Mouse (Mus musculus) midbrain, embryonic 16.5 days (tissue): Measurements from ENCODE around the gene Kctd19. TPM values are rescaled to one million over a fixed set of nuclear protein-coding genes. Genes with fewer than 3 reads are reported as not detected.
A peak's percentile ranks its signal among the peaks of the same experiment; 100 is the strongest.

ENCODE experiments used
- ATAC-seq: fragments of 200-750 bp; cut with Nextera tagmentation; 2 replicates; pipeline ENCODE4 v1.8.0; 2017; ENCODE audit warnings: moderate TSS enrichment
- H3K27ac ChIP-seq: fragments of 300-500 bp; sonication (generic); 2 replicates; pipeline ENCODE4 v1.5.1; 2014; ENCODE audit warnings: mild to moderate bottlenecking, low read length, mixed read lengths
- H3K27me3 ChIP-seq: fragments of 300-500 bp; sonication (generic); 2 replicates; pipeline ENCODE4 v1.6.1; 2014; ENCODE audit warnings: low read depth, low read length, mixed read lengths; ENCODE audit not compliant: control insufficient read depth, insufficient read depth
- H3K36me3 ChIP-seq: fragments of 300-500 bp; sonication (generic); 2 replicates; pipeline ENCODE4 v1.6.1; 2014; ENCODE audit warnings: mild to moderate bottlenecking, low read length, moderate library complexity, mixed read lengths; ENCODE audit not compliant: control insufficient read depth, insufficient read depth
- H3K4me1 ChIP-seq: fragments of 300-500 bp; sonication (generic); 2 replicates; pipeline ENCODE4 v1.6.1; 2014; ENCODE audit warnings: mild to moderate bottlenecking, low read length, mixed read lengths; ENCODE audit not compliant: control insufficient read depth, insufficient read depth
- H3K4me2 ChIP-seq: fragments of 300-500 bp; sonication (generic); 2 replicates; pipeline ENCODE4 v1.6.1; 2014; ENCODE audit warnings: mild to moderate bottlenecking, low read length, mixed read lengths
- H3K4me3 ChIP-seq: fragments of 300-500 bp; sonication (generic); 2 replicates; pipeline ENCODE4 v1.5.1; 2014; ENCODE audit warnings: low read depth, mild to moderate bottlenecking, low read length, moderate library complexity, mixed read lengths
- H3K9ac ChIP-seq: fragments of 300-500 bp; sonication (generic); 2 replicates; pipeline ENCODE4 v1.6.1; 2014; ENCODE audit warnings: low read depth, low read length, mixed read lengths
- H3K9me3 ChIP-seq: fragments of 300-500 bp; sonication (generic); replicated peaks from 2 replicates; pipeline ENCODE4 v1.6.1; 2014; ENCODE audit warnings: mild to moderate bottlenecking, low read length, mixed read lengths; ENCODE audit not compliant: control insufficient read depth, poor library complexity, severe bottlenecking
- WGBS: fragments of 180-500 bp; shearing (Covaris S2); extraction: QIAGEN DNeasy Blood & Tissue Kit; methylation state at CpG from one replicate; pipeline ENCODE4 v1.1.7; 2014; 5-methylcytosine and 5-hydroxymethylcytosine counted together
- polyA plus RNA-seq: library from polyadenylated mRNA; unstranded; fragments of >200 nt; fragmentation: Nextera tagmentation; extraction: Ambion mirVana; gene quantifications from 2 replicates; pipeline ENCODE4 v1.2.1, GENCODE M21; 2015

The Kctd19 gene
- polyA plus RNA-seq, 1 experiment from 2014 or later = not detected

DNA sequence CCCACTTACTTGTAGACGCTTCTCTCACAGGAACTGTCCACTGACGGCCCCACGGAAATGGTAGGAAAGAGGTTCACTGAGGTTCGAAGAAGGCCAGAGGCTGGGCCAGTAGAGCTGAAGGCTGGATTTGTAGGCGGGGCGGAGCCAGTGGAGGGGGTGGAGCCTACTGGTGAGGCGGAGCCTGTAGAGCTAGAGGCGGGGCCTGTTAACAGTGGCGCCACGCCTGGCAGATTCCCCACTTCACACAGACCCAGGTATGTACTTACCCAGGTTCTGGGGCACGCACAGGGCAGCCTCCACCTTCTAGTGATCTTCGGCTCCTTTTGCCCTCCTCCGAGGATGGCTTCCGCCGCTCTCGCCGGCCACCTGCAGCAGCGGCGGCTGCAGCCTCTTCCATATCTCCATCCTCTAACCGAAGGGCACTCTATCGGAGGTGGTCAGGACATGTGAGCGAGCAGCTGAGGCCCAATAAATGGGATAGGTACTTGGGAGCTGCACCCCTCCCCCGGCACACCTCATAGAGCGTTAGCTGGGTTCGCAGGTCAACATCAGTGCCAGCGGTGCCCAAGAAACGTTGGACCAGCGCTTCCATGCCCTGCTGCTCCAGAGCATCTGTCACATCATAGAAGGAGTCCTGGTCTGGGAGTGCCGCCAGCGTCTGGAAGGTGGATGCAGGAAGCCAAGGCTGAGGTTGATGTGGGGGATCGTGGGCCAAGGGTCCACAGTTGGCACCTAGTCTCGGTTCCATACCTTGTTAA is 76.8 kb downstream of the Kctd19 start:
- peak overlapping the region; percentile 38; the same call in 1 of the 2 replicates for H3K9ac ChIP-seq
- peaks cover 10% of the 10 kb centered on the region for H3K36me3 ChIP-seq
- no peaks in the 10 kb centered on the region for H3K27me3 ChIP-seq
- no peaks in the 10 kb centered on the region for H3K4me1 ChIP-seq
- peak; percentile 31 for ATAC-seq
- peak overlapping the region; percentile 16 for H3K4me3 ChIP-seq
- peak overlapping the region; percentile 34 for H3K4me2 ChIP-seq
- H3K27ac ChIP-seq = no peak overlapping the region
- H3K9me3 ChIP-seq = no peaks in the 10 kb centered on the region
- WGBS = 50% methylated on average over 32 of the region's 32 CpGs

Other genes starting within 250 kb of the Kctd19 start
- gene Cbfb, start 242.8 kb downstream of the Kctd19 start, polyA plus RNA-seq = 19.7 and 22.9 TPM in 2 replicates
- 34.6 and 37.5 TPM in 2 replicates for gene D230025D16Rik, start 188.4 kb downstream of the Kctd19 start, polyA plus RNA-seq
- 5.8 and 8.9 TPM in 2 replicates for gene B3gnt9, start 158.3 kb downstream of the Kctd19 start, polyA plus RNA-seq
- gene Tradd, start 148.9 kb downstream of the Kctd19 start, polyA plus RNA-seq = 12.8 and 14.0 TPM in 2 replicates
- gene Fbxl8, start 148.9 kb downstream of the Kctd19 start, polyA plus RNA-seq = 0.82 and 1.1 TPM in 2 replicates
- gene Hsf4, start 143.7 kb downstream of the Kctd19 start, polyA plus RNA-seq = 0.35 and 0.40 TPM in 2 replicates
- gene Nol3, start 137.4 kb downstream of the Kctd19 start, polyA plus RNA-seq = 4.5 and 4.7 TPM in 2 replicates
- gene 4931428F04Rik, start 123.6 kb downstream of the Kctd19 start, polyA plus RNA-seq = 168 and 175 TPM in 2 replicates
- gene Exoc3l, start 117.4 kb downstream of the Kctd19 start, polyA plus RNA-seq = 10.5 and 12.0 TPM in 2 replicates
- 40.1 and 41.6 TPM in 2 replicates for gene E2f4, start 115.8 kb downstream of the Kctd19 start, polyA plus RNA-seq
- 0.88 and 1.1 TPM in 2 replicates for gene Elmo3, start 107.9 kb downstream of the Kctd19 start, polyA plus RNA-seq
- 0.83 and 0.88 TPM in 2 replicates for gene Lrrc29, start 87.2 kb downstream of the Kctd19 start, polyA plus RNA-seq
- gene Tmem208, start 87.1 kb downstream of the Kctd19 start, polyA plus RNA-seq = 118 and 143 TPM in 2 replicates
- gene Fhod1, start 65.5 kb downstream of the Kctd19 start, polyA plus RNA-seq = 0.49 and 1.0 TPM in 2 replicates
- gene Slc9a5, start 64.7 kb downstream of the Kctd19 start, polyA plus RNA-seq = 13.3 and 15.1 TPM in 2 replicates
- gene Plekhg4, start 40.2 kb downstream of the Kctd19 start, polyA plus RNA-seq = 2.4 and 2.7 TPM in 2 replicates
- 0.85 and 0.89 TPM in 2 replicates for gene Lrrc36, start 69 bp upstream of the Kctd19 start, polyA plus RNA-seq
- 153 and 159 TPM in 2 replicates for gene Tppp3, start 58.0 kb upstream of the Kctd19 start, polyA plus RNA-seq
- 33.6 and 38.4 TPM in 2 replicates for gene Zdhhc1, start 83.4 kb upstream of the Kctd19 start, polyA plus RNA-seq
- gene Hsd11b2, start 105.3 kb upstream of the Kctd19 start, polyA plus RNA-seq = 2.7 and 3.6 TPM in 2 replicates
- 226 and 244 TPM in 2 replicates for gene Atp6v0d1, start 152.5 kb upstream of the Kctd19 start, polyA plus RNA-seq
- gene Ripor1, start 191.8 kb upstream of the Kctd19 start, polyA plus RNA-seq = 33.8 and 35.2 TPM in 2 replicates
- 93.8 and 100 TPM in 2 replicates for gene Ctcf, start 223.1 kb upstream of the Kctd19 start, polyA plus RNA-seq
- gene Agrp, start 223.9 kb upstream of the Kctd19 start, polyA plus RNA-seq = 1.4 TPM in 2 replicates